In genomic region chr5:134555463-134556164, GRCm38 (mm10) we compare ENCODE assay signal across 7 mouse cellular contexts. TPM values are rescaled to one million over a fixed set of nuclear protein-coding genes. Genes with fewer than 3 reads are reported as not detected.
DNase-seq lines count a peak whose midpoint lies in the region.

No protein-coding gene starts in this region.

- H3K4me1 ChIP-seq in midbrain, embryonic 10.5 days = peaks cover 43% of the 10 kb centered on the region

- 0 out of 2 replicates have a peak, but pooled peaks cover 3% of the 10 kb centered on the region for H3K27me3 ChIP-seq in midbrain, embryonic 10.5 days (ENCODE audit: low read depth, poor library complexity, severe bottlenecking)
- no peaks in the 10 kb centered on the region for H3K27me3 ChIP-seq in splenic B cell, adult 2 months (ENCODE audit: control insufficient read depth, insufficient read depth, low read length, poor library complexity, severe bottlenecking)

- peak overlapping the region; percentile 41 for H3K4me3 ChIP-seq in midbrain, embryonic 10.5 days

- intact Hi-C loops in gastrocnemius, postnatal 36 days (cut with DNase I) = no loop called here
- intact Hi-C loops in left cerebral cortex, postnatal 14 days (cut with DNase I) = no loop called here

- 15% methylated on average over 20 of the region's 20 CpGs for WGBS in midbrain, embryonic 10.5 days

- H3K9me3 ChIP-seq in midbrain, embryonic 10.5 days (replicated peaks) = no peaks in the 10 kb centered on the region

- DNase-seq in adrenal gland, adult 18-20 months (ENCODE audit: low spot score in 2 of 2) = peak; percentile 62 to 75
- DNase-seq in embryo, embryonic 11.5 days (ENCODE audit: low read depth, low spot score) = peak; percentile 66
- DNase-seq in gastrocnemius, postnatal 36 days = peak; percentile 49 to 65
- peak; percentile 43 for DNase-seq in induced T-regulatory cell, adult 2 months (ENCODE audit: low read depth)
- DNase-seq in left cerebral cortex, postnatal 14 days (ENCODE audit: low spot score in 2 of 2) = peak; percentile 83 to 86
- peak; percentile 89 for DNase-seq in midbrain, embryonic 10.5 days (ENCODE audit: low spot score)
- peak; percentile 37 for DNase-seq in splenic B cell, adult 2 months (ENCODE audit: low read depth, low spot score)

- H3K36me3 ChIP-seq in midbrain, embryonic 10.5 days = no peaks in the 10 kb centered on the region
- no peaks in the 10 kb centered on the region for H3K36me3 ChIP-seq in splenic B cell, adult 2 months (ENCODE audit: control insufficient read depth, insufficient read depth, low read length, poor library complexity, severe bottlenecking)

- H3K27ac ChIP-seq in midbrain, embryonic 10.5 days (replicated peaks) = peak overlapping the region; percentile 69

RNA-seq across cellular contexts. Expression of gene Clip2, which starts 3.4 kb away (rescaled TPM):
- total RNA-seq in adrenal gland, adult 18-20 months (2021) = 10 to 100 TPM; 16.7 to 17.7 TPM
- 1 to 10 TPM; 2.7 to 2.9 TPM for total RNA-seq in gastrocnemius, postnatal 36 days (2021)
- total RNA-seq in left cerebral cortex, postnatal 14 days (2021) = 100 to 1,000 TPM; 113 to 116 TPM
- polyA plus RNA-seq in midbrain, embryonic 10.5 days (2016; fragmentation: Nextera tagmentation; extraction: Ambion mirVana) = 4.6 and 6.2 TPM in 2 replicates

RNA-seq across cellular contexts. Expression of gene Syna, which starts 4.4 kb away (rescaled TPM):
- not detected for total RNA-seq in adrenal gland, adult 18-20 months (2021)
- not detected for total RNA-seq in gastrocnemius, postnatal 36 days (2021)
- under 1 TPM in 1 of 2 experiments, not detected in 1; 0.32 TPM for total RNA-seq in left cerebral cortex, postnatal 14 days (2021)
- 0.09 TPM in 2 replicates for polyA plus RNA-seq in midbrain, embryonic 10.5 days (2016; fragmentation: Nextera tagmentation; extraction: Ambion mirVana)

RNA-seq across cellular contexts. Expression of gene Rfc2, which starts 25.6 kb away (rescaled TPM):
- 10 to 100 TPM; 34.8 to 37.4 TPM for total RNA-seq in adrenal gland, adult 18-20 months (2021)
- total RNA-seq in gastrocnemius, postnatal 36 days (2021) = 10 to 100 TPM; 17.0 to 18.0 TPM
- 10 to 100 TPM; 69.1 to 70.0 TPM for total RNA-seq in left cerebral cortex, postnatal 14 days (2021)
- 381 and 432 TPM in 2 replicates for polyA plus RNA-seq in midbrain, embryonic 10.5 days (2016; fragmentation: Nextera tagmentation; extraction: Ambion mirVana)

RNA-seq across cellular contexts. Expression of gene Lat2, which starts 59.2 kb away (rescaled TPM):
- total RNA-seq in adrenal gland, adult 18-20 months (2021) = 1 to 10 TPM; 5.1 to 5.5 TPM
- total RNA-seq in gastrocnemius, postnatal 36 days (2021) = 1 to 10 TPM; 1.4 TPM
- total RNA-seq in left cerebral cortex, postnatal 14 days (2021) = 1 to 10 TPM; 1.5 to 2.0 TPM
- 3.6 and 4.6 TPM in 2 replicates for polyA plus RNA-seq in midbrain, embryonic 10.5 days (2016; fragmentation: Nextera tagmentation; extraction: Ambion mirVana)

Comparison
In these comparisons a context has a peak if more than half of its experiments do, and no peak if none do; other contexts are left out.
1. Peak in every context shown above with its lines: DNase-seq, H3K4me3 ChIP-seq and H3K27ac ChIP-seq.
2. DNase-seq: peak in every context shown above with its lines; median percentile 89 in midbrain, embryonic 10.5 days; 84 in left cerebral cortex, postnatal 14 days; 68 in adrenal gland, adult 18-20 months; 66 in embryo, embryonic 11.5 days; 57 in gastrocnemius, postnatal 36 days; 43 in induced T-regulatory cell, adult 2 months; 37 in splenic B cell, adult 2 months.
3. RNA of gene Clip2, which starts 3.4 kb away (total RNA-seq): 113 to 116 TPM in left cerebral cortex, postnatal 14 days; 16.7 to 17.7 TPM in adrenal gland, adult 18-20 months and 2.7 to 2.9 TPM in gastrocnemius, postnatal 36 days; every median in the first group is over 4 times any median in the second.